Mouse (Mus musculus) adrenal gland, adult 2 months (tissue): ENCODE results near the gene Gpr55. TPM values are rescaled to one million over a fixed set of nuclear protein-coding genes. Genes with fewer than 3 reads are reported as not detected.
"Not testable (repeated sequence)": the region's sequence is repeated elsewhere in the genome, so short reads cannot be mapped to it uniquely, and the experiment has no call there.

Experiments used
- DNase-seq: peaks from one replicate; pipeline ENCODE4 v3.0.0; 2021
- long read RNA-seq: library from polyadenylated mRNA; stranded (forward); transcript quantifications from one replicate; pipeline ENCODE4 v2.0.0, GENCODE M21; 2021
- polyA plus RNA-seq: library from polyadenylated mRNA; depleted of rRNA; stranded (reverse); fragments of >200 nt; gene quantifications from 2 replicates; pipeline ENCODE4 v1.2.3, GENCODE M21; 2012; rRNA removed
- total RNA-seq, 2 experiments: library from RNA; stranded (reverse); gene quantifications; 2 replicates each; pipeline ENCODE4 v1.2.3; 2021

The Gpr55 gene
- total RNA-seq (1 to 10 TPM; 4.3 to 4.4 TPM), polyA plus RNA-seq (0.98 and 1.2 TPM in 2 replicates)
- long read RNA-seq: 0 reads

- no peak for DNase-seq
These were observed at the start of gene Gpr55 for GRCm38 (mm10) chr1:85960873-85961272. Gene Gpr55 (minus strand): TSS chr1:85961007.

GRCm38 (mm10) chr1:86007778-86008177 is 47.0 kb upstream of the Gpr55 start:
- DNase-seq: peak; percentile 89

GRCm38 (mm10) chr1:86006040-86006439 is 45.2 kb upstream of the Gpr55 start:
- no peak for DNase-seq

- DNase-seq: no peak
These were observed 44.7 kb upstream of the Gpr55 start for GRCm38 (mm10) chr1:86005540-86005939.

- no peak for DNase-seq
These were observed 39.2 kb upstream of the Gpr55 start for GRCm38 (mm10) chr1:85999853-86000570.

GRCm38 (mm10) chr1:85998012-85998411 is 37.2 kb upstream of the Gpr55 start:
- no peak for DNase-seq

- no peak for DNase-seq
These were observed 36.4 kb upstream of the Gpr55 start for GRCm38 (mm10) chr1:85997221-85997620.

- no peak for DNase-seq
These were observed 32.7 kb upstream of the Gpr55 start for GRCm38 (mm10) chr1:85993541-85993940.

GRCm38 (mm10) chr1:85992175-85992574 is 31.4 kb upstream of the Gpr55 start:
- no peak for DNase-seq

GRCm38 (mm10) chr1:85988882-85989281 is 28.1 kb upstream of the Gpr55 start:
- not testable (repeated sequence) for DNase-seq

GRCm38 (mm10) chr1:85988351-85988750 is 27.5 kb upstream of the Gpr55 start:
- DNase-seq: no peak

GRCm38 (mm10) chr1:85985784-85986183 is 25.0 kb upstream of the Gpr55 start:
- DNase-seq: no peak

- peak; percentile 81 for DNase-seq
These were observed 21.0 kb upstream of the Gpr55 start for GRCm38 (mm10) chr1:85981738-85982357.

- peak; percentile 81 for DNase-seq
These were observed 16.9 kb upstream of the Gpr55 start for GRCm38 (mm10) chr1:85977709-85978108.

GRCm38 (mm10) chr1:85973468-85973877 is 12.7 kb upstream of the Gpr55 start:
- no peak for DNase-seq

- no peak for DNase-seq
These were observed 11.5 kb upstream of the Gpr55 start for GRCm38 (mm10) chr1:85972341-85972740.

- no peak for DNase-seq
These were observed 10.3 kb upstream of the Gpr55 start for GRCm38 (mm10) chr1:85971070-85971469.

GRCm38 (mm10) chr1:85969519-85969918 is 8.7 kb upstream of the Gpr55 start:
- no peak for DNase-seq

GRCm38 (mm10) chr1:85969081-85969480 is 8.3 kb upstream of the Gpr55 start:
- DNase-seq: no peak

- no peak for DNase-seq
These were observed 5.0 kb upstream of the Gpr55 start for GRCm38 (mm10) chr1:85965856-85966255.

GRCm38 (mm10) chr1:85962081-85962480 is 1.3 kb upstream of the Gpr55 start:
- no peak for DNase-seq

GRCm38 (mm10) chr1:85959889-85960276 is 924 bp downstream of the Gpr55 start:
- no peak for DNase-seq

GRCm38 (mm10) chr1:85959129-85959888 is 1.5 kb downstream of the Gpr55 start:
- no peak for DNase-seq
